Mouse (Mus musculus) liver, adult 2 months (tissue): ENCODE results near the gene Cyb5d2.

Source experiments
- CTCF ChIP-seq: fragments of 200-500 bp; IDR thresholded peaks from 2 replicates; pipeline ENCODE4 v1.5.1; 2011; ENCODE audit warnings: low read depth, low read length, control low read depth
- POLR2A ChIP-seq: fragments of 200-500 bp; IDR thresholded peaks from 2 replicates; pipeline ENCODE4 v1.6.1; 2011; ENCODE audit warnings: low read length, control low read depth; ENCODE audit not compliant: insufficient read depth; ENCODE audit errors: extremely low read depth

DNA sequence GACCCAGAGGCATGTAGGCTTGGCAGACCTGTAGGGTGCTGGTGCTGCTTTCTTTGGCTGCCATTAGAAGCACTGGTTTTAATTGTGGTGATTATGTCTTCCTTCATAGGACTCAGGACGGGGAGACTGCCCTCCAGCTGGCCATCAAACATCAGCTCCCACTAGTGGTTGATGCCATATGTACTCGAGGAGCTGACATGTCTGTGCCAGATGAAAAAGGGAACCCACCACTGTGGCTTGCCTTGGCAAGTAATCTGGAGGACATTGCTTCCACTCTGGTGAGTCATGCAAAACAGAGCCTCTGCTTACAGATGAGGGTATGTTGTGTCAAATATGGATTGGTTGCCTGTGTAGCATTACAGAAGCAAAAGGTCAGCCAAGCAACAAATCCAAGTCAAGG, 44.0 kb downstream of the Cyb5d2 start:
- TF ChIP-seq CTCF = peak; percentile 7; the same call in 1 of the 2 replicates
- no peak for TF ChIP-seq POLR2A
